Mouse (Mus musculus) regulatory T cell (primary cell): ENCODE data around the gene Acoxl.

Experiments
- in situ Hi-C: fragments of 300-600 bp; cut with MboI, MseI; formaldehyde crosslinking; loops from one replicate; pipeline ENCODE4 v1.15.1; 2025; ENCODE audit warnings: high pct_unique_total_duplicates

Gene Acoxl

GRCm38 (mm10) chr2:127894890-127895289 lies 56.2 kb downstream of the Acoxl start:
- in situ Hi-C loops: loop anchor here (5.0 to 25.0 kb wide), 2 partner anchors 32 to 217 kb away; no protein-coding TSS in a partner anchor

- in situ Hi-C loops: loop anchor here (25.0 kb wide), 1 partner anchor 215 kb away; no protein-coding TSS in a partner anchor
Observed at GRCm38 (mm10) chr2:127897718-127898117, 59.0 kb downstream of the Acoxl start.

GRCm38 (mm10) chr2:127904918-127905317 lies 66.2 kb downstream of the Acoxl start:
- in situ Hi-C loops: no loop called here

GRCm38 (mm10) chr2:127906973-127907678 lies 68.5 kb downstream of the Acoxl start:
- in situ Hi-C loops: no loop called here

- in situ Hi-C loops: no loop called here
Observed at GRCm38 (mm10) chr2:127907679-127908042, 69.0 kb downstream of the Acoxl start.

- in situ Hi-C loops: no loop called here
Observed at GRCm38 (mm10) chr2:127908881-127909280, 70.2 kb downstream of the Acoxl start.

- in situ Hi-C loops: no loop called here
Observed at GRCm38 (mm10) chr2:127909790-127910189, 71.1 kb downstream of the Acoxl start.

GRCm38 (mm10) chr2:127911579-127911978 lies 72.9 kb downstream of the Acoxl start:
- in situ Hi-C loops: no loop called here

GRCm38 (mm10) chr2:127914047-127914446 lies 75.4 kb downstream of the Acoxl start:
- in situ Hi-C loops: no loop called here

GRCm38 (mm10) chr2:127916804-127917410 lies 78.2 kb downstream of the Acoxl start:
- in situ Hi-C loops: no loop called here

- in situ Hi-C loops: no loop called here
Observed at GRCm38 (mm10) chr2:127919740-127920139, 81.1 kb downstream of the Acoxl start.

GRCm38 (mm10) chr2:127922036-127922901 lies 83.6 kb downstream of the Acoxl start:
- in situ Hi-C loops: no loop called here

GRCm38 (mm10) chr2:127923077-127923680 lies 84.5 kb downstream of the Acoxl start:
- in situ Hi-C loops: no loop called here

- in situ Hi-C loops: loop anchor here (5.0 kb wide), 1 partner anchor 35 kb away; no protein-coding TSS in a partner anchor
Observed at GRCm38 (mm10) chr2:127926679-127927324, 88.1 kb downstream of the Acoxl start.

GRCm38 (mm10) chr2:127927452-127928273 lies 89.0 kb downstream of the Acoxl start:
- in situ Hi-C loops: loop anchor here (5.0 kb wide), 1 partner anchor 35 kb away; no protein-coding TSS in a partner anchor

- in situ Hi-C loops: loop anchor here (5.0 kb wide), 1 partner anchor 36 kb away; no protein-coding TSS in a partner anchor
Observed at GRCm38 (mm10) chr2:127928279-127928678, 89.6 kb downstream of the Acoxl start.

- in situ Hi-C loops: loop anchor here (5.0 kb wide), 1 partner anchor 37 kb away; no protein-coding TSS in a partner anchor
Observed at GRCm38 (mm10) chr2:127928871-127929270, 90.2 kb downstream of the Acoxl start.

GRCm38 (mm10) chr2:127929939-127930715 lies 91.5 kb downstream of the Acoxl start:
- in situ Hi-C loops: loop anchor here (5.0 kb wide), 1 partner anchor 38 kb away; no protein-coding TSS in a partner anchor

- in situ Hi-C loops: no loop called here
Observed at GRCm38 (mm10) chr2:127931576-127931975, 92.9 kb downstream of the Acoxl start.
